Mouse (Mus musculus) liver, adult (tissue): Measurements from ENCODE around the gene Impg1.

ENCODE experiments used
- GATA4 ChIP-seq: IDR thresholded peaks from 2 replicates; pipeline ENCODE4 v1.6.1; 2014; ENCODE audit warnings: mild to moderate bottlenecking, low read length; ENCODE audit not compliant: insufficient replicate concordance

Gene Impg1

GRCm38 (mm10) chr9:80465381-80465780, at the start of gene Impg1:
TSS of gene Impg1 (minus strand) at chr9:80465481.
- TF ChIP-seq GATA4 = no peak

DNA sequence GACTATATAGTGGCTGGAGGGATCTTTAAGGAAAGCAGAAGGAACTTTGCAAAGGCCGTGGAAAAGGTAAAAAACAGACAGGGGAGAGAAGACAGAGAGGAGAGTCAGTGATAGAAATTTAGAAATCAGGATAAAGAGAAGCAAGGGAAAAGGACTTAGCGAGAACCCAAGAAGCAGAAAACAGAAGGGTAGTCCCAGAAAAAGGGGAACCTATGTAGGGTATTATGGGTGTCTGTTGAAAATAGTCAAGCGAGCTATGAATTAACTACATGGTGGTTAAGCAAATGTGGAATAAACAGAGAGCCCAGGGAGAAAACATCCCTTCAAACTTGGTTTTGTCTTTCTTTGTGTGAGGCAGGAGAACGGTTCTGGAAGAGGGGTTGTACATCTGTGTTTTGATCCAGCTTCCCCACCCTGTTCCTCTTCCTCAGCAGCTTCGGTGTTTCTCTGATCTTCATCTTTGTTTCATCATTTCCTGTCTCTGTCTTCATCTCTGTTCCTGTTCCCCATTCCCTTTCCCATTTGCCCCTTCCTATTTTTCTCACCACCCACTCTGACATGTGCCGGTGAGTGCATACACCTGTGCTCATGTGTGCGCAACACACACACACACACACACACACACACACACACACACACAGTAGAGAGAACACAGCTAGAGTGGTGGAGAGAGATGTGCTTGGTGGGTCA, 44.3 kb upstream of the Impg1 start:
- TF ChIP-seq GATA4 = no peak

DNA sequence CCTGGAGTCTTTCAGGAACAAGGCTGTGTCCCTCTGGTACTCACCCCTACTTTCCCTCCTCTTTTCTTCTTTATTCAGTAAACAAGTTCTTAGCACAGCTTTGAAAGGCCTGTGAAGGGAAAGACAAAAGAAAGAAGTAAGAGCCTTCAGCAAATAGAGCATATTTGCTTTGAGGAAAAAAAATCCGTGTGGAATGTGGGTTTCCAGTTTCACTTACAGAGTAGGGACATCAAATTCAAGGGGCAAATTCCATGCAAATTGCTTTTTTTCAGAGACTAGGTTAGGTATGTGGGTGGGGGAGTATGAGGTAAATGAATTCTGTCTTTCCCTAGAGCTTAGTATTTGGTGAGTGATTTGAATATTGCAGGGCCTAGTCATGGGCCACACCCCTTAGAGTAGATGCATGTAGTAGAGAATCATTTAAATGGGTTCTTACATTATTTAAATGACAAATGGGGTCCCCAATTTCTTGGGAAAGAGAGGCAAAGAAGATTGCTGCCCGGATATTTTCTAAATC, 39.3 kb upstream of the Impg1 start:
- TF ChIP-seq GATA4 = no peak

DNA sequence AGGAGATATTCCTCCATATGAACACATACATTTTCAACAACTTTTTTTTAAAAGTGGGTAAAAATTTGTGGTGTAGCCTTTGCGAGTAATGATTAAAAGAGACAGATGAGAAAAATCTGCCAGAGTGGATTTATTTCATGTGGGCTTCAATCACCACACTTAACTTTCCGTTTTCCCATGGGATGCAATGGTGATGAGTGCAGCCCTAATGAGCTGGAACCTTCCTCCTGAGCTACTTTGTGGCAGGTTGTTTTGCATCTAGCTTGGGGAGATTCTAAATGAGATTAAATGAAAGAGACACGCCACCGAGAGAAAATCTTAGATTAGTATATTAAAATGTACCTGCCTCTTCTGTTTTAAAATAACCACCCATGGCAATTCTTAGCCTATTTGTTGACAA, 26.3 kb upstream of the Impg1 start:
- no peak for TF ChIP-seq GATA4

DNA sequence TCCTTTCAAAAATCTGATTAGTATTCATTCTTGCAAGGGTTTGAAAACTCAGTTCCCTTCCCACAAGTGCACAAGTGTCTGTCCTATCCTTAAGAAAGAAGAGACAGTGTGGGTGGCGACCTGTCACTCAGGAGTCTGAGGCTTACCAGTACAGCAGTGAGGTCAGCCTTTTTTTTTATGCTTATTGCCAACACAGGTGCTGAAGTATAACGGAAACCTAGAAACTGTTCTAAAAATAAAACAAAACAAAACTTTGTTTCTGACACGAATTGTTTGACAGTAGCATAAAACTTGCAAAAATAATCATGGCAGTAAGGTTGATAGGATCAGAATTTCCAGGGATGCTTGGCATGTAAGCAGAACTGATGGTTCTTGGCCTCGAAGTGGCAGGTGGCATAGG, 4.9 kb downstream of the Impg1 start:
- TF ChIP-seq GATA4 = no peak

GRCm38 (mm10) chr9:80450467-80451261, 14.6 kb downstream of the Impg1 start:
- no peak for TF ChIP-seq GATA4

DNA sequence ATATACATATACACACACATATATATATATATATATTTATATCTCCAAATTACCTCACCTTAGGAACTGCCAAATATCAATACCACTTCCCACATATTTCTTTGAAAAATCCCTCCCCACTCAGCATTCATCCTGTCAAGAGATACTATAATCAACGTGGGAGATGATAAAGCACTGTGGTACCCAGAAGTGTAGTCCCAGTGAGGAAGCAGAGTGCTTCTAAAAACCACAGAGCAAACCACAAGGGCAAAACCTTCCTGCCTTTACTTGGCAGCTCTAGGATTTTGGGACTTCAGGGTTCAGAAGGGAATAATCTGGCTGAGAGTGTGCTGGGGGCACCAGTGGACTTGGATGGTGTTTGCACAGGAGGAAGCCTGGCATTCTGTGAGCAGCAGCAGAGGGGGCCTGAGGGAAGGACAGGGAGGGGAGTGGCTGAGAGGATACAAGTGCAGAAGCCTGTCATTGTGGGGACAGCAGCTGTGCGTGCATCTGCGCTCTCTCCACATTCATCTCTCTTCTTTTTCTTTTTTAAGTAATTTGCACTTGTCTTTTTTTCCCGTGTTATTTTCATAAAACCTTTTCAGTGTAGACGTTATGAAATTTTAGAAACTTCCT, 24.1 kb downstream of the Impg1 start:
- TF ChIP-seq GATA4 = no peak

DNA sequence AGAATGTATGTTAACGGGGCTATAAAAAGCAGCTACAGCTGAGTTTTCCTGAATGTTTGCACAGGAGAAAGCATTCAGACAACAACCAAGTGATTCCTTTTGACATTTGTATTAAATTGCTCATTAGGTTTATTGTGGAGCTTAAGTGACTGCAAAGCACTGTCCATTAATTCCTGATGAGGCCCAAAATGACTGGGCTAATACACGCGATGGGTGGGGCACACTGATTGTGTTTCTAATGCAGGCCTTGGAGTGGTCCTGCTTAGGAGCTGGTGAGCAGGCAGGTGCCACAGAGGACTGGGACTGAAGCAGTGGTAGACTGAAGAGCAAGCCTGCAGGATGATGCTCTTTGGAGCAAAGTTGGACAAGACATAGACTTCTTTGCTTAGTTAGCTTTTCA, 73.9 kb downstream of the Impg1 start:
- no peak for TF ChIP-seq GATA4

DNA sequence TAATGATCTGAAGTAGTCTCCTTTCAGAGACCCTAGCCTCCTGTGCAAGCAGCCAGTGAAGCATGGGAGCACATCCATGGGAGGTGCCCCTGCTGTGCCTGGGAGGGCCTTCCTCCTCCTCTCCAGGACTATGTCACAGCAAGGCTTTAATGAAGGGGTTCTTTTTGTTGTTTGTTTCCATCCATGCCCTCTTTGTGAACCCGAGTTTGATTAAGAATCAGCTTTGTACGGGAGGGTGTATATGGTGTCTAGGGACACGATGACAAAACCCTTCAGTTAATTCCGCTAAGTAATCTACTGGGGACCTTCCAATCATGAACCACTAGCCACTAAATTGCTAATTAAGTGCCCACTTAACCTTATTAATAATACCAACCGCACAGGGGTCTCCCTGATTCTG, 74.3 kb downstream of the Impg1 start:
- no peak for TF ChIP-seq GATA4

DNA sequence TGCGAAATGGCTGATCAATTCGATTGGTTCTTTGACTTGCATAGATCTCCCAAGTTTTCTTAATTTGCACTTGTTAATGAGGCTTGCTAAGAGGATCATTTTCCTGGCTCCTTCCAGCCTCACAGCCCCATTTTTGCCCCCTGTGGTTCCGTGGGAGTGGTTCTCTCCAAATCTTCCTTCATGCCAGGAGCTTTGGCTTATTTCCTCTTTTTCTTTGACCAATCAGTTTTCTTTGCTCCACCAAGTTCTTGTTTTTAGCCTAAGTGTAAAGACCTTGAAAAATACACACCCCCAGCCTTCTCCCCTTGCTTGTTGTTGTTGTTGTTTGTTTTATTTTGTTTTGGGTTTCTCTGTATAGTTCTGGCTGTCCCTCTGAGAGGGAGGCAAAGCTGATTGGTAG, 77.4 kb downstream of the Impg1 start:
- TF ChIP-seq GATA4 = no peak

GRCm38 (mm10) chr9:80386492-80386891, 78.8 kb downstream of the Impg1 start:
- no peak for TF ChIP-seq GATA4

GRCm38 (mm10) chr9:80386000-80386399, 79.3 kb downstream of the Impg1 start:
- no peak for TF ChIP-seq GATA4

GRCm38 (mm10) chr9:80382711-80383110, 82.6 kb downstream of the Impg1 start:
- TF ChIP-seq GATA4 = no peak

GRCm38 (mm10) chr9:80380078-80380645, 85.1 kb downstream of the Impg1 start:
- no peak for TF ChIP-seq GATA4

DNA sequence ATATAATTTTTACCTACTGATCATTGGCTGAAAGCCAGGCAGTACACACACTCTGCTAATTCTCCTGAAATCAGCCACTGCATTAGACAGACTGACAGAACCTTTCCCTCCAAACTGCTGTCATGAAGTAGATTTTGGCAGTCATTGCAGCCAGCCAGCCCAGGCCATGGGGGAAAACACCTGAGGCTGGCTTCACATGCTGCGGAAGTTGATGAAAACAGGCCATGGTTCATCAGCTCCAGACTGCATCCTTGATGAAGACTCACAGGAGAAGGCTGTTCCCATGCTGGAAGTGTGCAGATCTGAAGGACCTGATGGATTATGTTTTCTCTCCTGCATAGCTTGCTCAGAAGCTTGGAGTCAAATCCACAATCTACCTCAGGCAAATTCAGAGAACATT, 91.2 kb downstream of the Impg1 start:
- no peak for TF ChIP-seq GATA4

DNA sequence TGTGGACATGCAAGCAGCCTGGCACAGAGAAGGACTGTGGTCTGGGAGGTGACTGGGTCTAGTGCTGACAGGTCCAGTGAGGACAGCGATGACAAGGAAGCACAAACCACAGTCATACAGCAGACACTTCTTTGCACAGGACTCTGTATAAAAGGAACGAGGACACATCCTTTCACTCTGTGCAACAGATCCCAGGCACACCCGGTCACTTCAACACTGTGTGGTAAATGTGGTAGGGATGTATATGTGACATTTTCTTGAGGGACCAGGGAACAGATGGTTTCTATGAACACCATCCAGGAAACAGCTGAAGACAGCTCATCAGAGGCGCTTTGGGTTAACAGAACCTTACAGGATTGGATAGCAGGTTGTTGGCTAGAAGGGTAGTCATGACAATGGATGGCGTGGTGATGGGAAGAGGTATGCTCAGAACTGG, 92.0 kb downstream of the Impg1 start:
- no peak for TF ChIP-seq GATA4

GRCm38 (mm10) chr9:80368636-80369035, 96.6 kb downstream of the Impg1 start:
- TF ChIP-seq GATA4 = no peak
